Mouse (Mus musculus): ENCODE results near the gene Adgrf3. TPM values are rescaled to one million over a fixed set of nuclear protein-coding genes. Genes with fewer than 3 reads are reported as not detected.

Gene Adgrf3
- polyA plus RNA-seq, 1 experiment from 2014 or later, result 0.11 TPM

DNA sequence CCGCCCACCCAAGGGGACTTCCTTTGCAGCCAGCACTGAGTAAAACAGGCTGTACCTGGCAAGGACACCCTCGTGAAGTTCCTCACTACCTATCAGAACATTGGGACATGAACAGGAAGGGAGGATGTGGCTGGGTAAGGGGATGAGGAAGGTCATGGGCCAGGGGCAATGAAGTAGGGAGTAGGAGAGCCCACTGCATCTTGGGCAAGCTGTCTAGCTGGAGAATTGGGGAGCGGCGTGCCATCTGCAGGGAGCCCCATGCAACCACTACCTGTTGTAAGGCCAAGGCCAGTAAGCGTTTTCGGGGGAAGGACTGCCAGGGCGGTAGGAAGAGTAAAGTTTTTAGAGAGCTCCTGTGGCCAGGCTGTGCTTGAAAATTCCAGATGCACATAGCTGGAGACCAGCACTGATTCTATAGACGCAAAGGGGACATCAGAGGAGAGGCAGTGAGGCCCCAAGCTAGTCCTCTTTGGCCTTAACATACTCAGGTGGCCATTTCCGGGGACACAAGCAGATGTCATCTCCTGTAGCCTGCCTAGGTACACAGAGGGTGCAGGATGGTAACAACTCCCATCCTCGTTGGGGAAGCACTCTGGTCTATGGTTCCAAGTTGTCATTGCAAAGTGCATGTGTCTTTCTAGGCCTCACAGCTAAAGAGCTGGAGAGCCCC lies 2.2 kb downstream of the Adgrf3 start:
- Histone ChIP-seq H3K4me1 (ENCODE audit: insufficient read depth) (no peaks in the 10 kb centered on the region), H3K4me2 (no peak overlapping the region), H3K4me3 (ENCODE audit: low read depth, low read length) (no peak overlapping the region), H3K27ac (ENCODE audit: low read depth) (no peak overlapping the region), H3K27me3 (ENCODE audit: insufficient read depth, low read length) (no peaks in the 10 kb centered on the region), H3K36me3 (ENCODE audit: insufficient read depth) (no peaks in the 10 kb centered on the region), H3K9ac (no peak overlapping the region), H3K9me3 (ENCODE audit: low read depth, low read length) (no peaks in the 10 kb centered on the region)
- ATAC-seq (ENCODE audit: insufficient read depth) (no peak), DNase-seq (no peak)
- no peak for TF ChIP-seq CTCF (IDR thresholded peaks at IDR 0.05; ENCODE audit: low read depth)
- WGBS, result 78% methylated on average over 10 of the region's 10 CpGs

GRCm38 (mm10) chr5:30202221-30202620 lies 3.3 kb downstream of the Adgrf3 start:
- no peak overlapping the region for H3K4me2 ChIP-seq
- H3K9ac ChIP-seq, result no peak overlapping the region
- 82% methylated on average over 7 of the region's 7 CpGs for WGBS
- TF ChIP-seq CTCF (IDR thresholded peaks at IDR 0.05; ENCODE audit: low read depth), result no peak
- H3K27ac ChIP-seq (ENCODE audit: low read depth), result no peak overlapping the region
- ATAC-seq (ENCODE audit: insufficient read depth) (no peak), DNase-seq (no peak)
- no peaks in the 10 kb centered on the region for H3K27me3 ChIP-seq (ENCODE audit: insufficient read depth, low read length)
- no peaks in the 10 kb centered on the region for H3K9me3 ChIP-seq (ENCODE audit: low read depth, low read length)
- H3K4me1 ChIP-seq (ENCODE audit: insufficient read depth), result no peaks in the 10 kb centered on the region
- H3K4me3 ChIP-seq (ENCODE audit: low read depth, low read length), result no peak overlapping the region
- no peaks in the 10 kb centered on the region for H3K36me3 ChIP-seq (ENCODE audit: insufficient read depth)

GRCm38 (mm10) chr5:30201521-30201920 lies 4.0 kb downstream of the Adgrf3 start:
- TF ChIP-seq CTCF (IDR thresholded peaks at IDR 0.05; ENCODE audit: low read depth), result peak; percentile 83
- no peaks in the 10 kb centered on the region for H3K27me3 ChIP-seq (ENCODE audit: insufficient read depth, low read length)
- no peak overlapping the region for H3K27ac ChIP-seq (ENCODE audit: low read depth)
- H3K9ac ChIP-seq, result no peak overlapping the region
- H3K4me2 ChIP-seq, result no peak overlapping the region
- H3K9me3 ChIP-seq (ENCODE audit: low read depth, low read length), result no peaks in the 10 kb centered on the region
- peak; percentile 73 for DNase-seq
- ATAC-seq (ENCODE audit: insufficient read depth), result peak; percentile 65; the same call in 1 of the 2 replicates
- no peak overlapping the region for H3K4me3 ChIP-seq (ENCODE audit: low read depth, low read length)
- H3K4me1 ChIP-seq (ENCODE audit: insufficient read depth), result no peaks in the 10 kb centered on the region
- 36% methylated on average over 5 of the region's 5 CpGs for WGBS
- H3K36me3 ChIP-seq (ENCODE audit: insufficient read depth), result no peaks in the 10 kb centered on the region

DNA sequence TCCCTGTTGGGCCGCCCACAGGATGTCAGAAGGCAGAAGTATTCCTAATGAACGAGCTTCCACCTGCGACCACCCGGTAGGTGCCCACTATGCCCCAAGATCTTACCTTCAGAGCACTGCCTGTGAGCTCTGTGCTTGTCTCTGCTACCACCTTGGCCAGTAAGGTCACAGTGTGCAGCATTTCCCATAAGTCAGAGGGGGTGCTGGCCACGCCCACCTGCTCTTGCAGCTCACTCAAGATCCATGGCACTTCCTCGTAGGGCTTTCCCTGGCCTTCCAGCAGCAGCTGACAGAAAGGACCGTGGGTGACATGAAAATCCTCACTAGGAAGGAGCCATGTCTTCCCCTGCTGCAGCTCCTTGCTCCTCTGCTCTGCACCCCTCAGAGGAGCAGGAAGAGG lies 7.3 kb downstream of the Adgrf3 start:
- no peaks in the 10 kb centered on the region for H3K27me3 ChIP-seq (ENCODE audit: insufficient read depth, low read length)
- no peak for DNase-seq
- no peaks in the 10 kb centered on the region for H3K4me1 ChIP-seq (ENCODE audit: insufficient read depth)
- H3K36me3 ChIP-seq (ENCODE audit: insufficient read depth), result no peaks in the 10 kb centered on the region
- no peak overlapping the region for H3K27ac ChIP-seq (ENCODE audit: low read depth)
- H3K9ac ChIP-seq, result no peak overlapping the region
- WGBS, result 51% methylated on average over 7 of the region's 7 CpGs
- no peaks in the 10 kb centered on the region for H3K9me3 ChIP-seq (ENCODE audit: low read depth, low read length)
- no peak overlapping the region for H3K4me3 ChIP-seq (ENCODE audit: low read depth, low read length)
- H3K4me2 ChIP-seq, result no peak overlapping the region
- TF ChIP-seq CTCF (IDR thresholded peaks at IDR 0.05; ENCODE audit: low read depth), result no peak
- ATAC-seq (ENCODE audit: insufficient read depth), result no peak

DNA sequence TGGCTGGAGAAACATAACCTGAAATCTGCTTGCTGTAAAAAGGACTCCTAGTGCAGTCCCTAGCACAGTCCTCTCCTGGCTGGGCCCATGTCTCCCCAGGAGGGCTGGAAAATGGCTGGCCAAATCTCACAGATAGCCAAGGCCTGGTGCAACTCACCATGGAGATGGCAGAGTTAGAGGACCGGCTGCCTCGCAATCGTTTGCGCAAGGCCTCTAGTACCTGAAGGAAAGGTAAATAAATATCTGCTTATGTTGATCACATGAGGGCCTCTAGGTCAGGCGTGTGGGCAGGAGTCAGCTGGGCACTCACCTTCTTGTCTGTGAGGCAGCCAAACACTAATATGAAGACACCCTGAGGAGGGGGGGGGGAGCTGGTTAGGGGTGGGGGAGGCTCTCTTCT lies 10.2 kb downstream of the Adgrf3 start:
- TF ChIP-seq CTCF (IDR thresholded peaks at IDR 0.05; ENCODE audit: low read depth), result no peak
- WGBS, result 72% methylated on average over 5 of the region's 5 CpGs
- no peak for DNase-seq

GRCm38 (mm10) chr5:30192452-30192851 lies 13.1 kb downstream of the Adgrf3 start:
- no peak for DNase-seq
- 53% methylated on average over 1 of the region's 1 CpGs for WGBS
- H3K36me3 ChIP-seq (ENCODE audit: insufficient read depth), result peaks cover 7% of the 10 kb centered on the region; the same call in 1 of the 2 replicates
- no peak overlapping the region for H3K27ac ChIP-seq (ENCODE audit: low read depth)
- H3K9ac ChIP-seq, result no peak overlapping the region
- no peak overlapping the region for H3K4me3 ChIP-seq (ENCODE audit: low read depth, low read length)
- no peaks in the 10 kb centered on the region for H3K4me1 ChIP-seq (ENCODE audit: insufficient read depth)
- peak; percentile 33; the same call in 1 of the 2 replicates for TF ChIP-seq CTCF (IDR thresholded peaks at IDR 0.05; ENCODE audit: low read depth)
- no peaks in the 10 kb centered on the region for H3K9me3 ChIP-seq (ENCODE audit: low read depth, low read length)
- H3K27me3 ChIP-seq (ENCODE audit: insufficient read depth, low read length), result no peaks in the 10 kb centered on the region
- H3K4me2 ChIP-seq, result no peak overlapping the region
- no peak for ATAC-seq (ENCODE audit: insufficient read depth)

More for the DNA sequence above, 10.2 kb downstream of the Adgrf3 start:
- no peak overlapping the region for H3K9ac ChIP-seq
- no peak overlapping the region for H3K4me2 ChIP-seq
- no peaks in the 10 kb centered on the region for H3K4me1 ChIP-seq (ENCODE audit: insufficient read depth)
- no peak for ATAC-seq (ENCODE audit: insufficient read depth)
- H3K4me3 ChIP-seq (ENCODE audit: low read depth, low read length), result no peak overlapping the region
- H3K9me3 ChIP-seq (ENCODE audit: low read depth, low read length), result no peaks in the 10 kb centered on the region
- H3K27me3 ChIP-seq (ENCODE audit: insufficient read depth, low read length), result no peaks in the 10 kb centered on the region
- H3K36me3 ChIP-seq (ENCODE audit: insufficient read depth), result no peaks in the 10 kb centered on the region
- H3K27ac ChIP-seq (ENCODE audit: low read depth), result no peak overlapping the region

GRCm38 (mm10) chr5:30187687-30188485 lies 17.6 kb downstream of the Adgrf3 start:
- Histone ChIP-seq H3K27ac (ENCODE audit: low read depth) (no peak overlapping the region), H3K4me3 (ENCODE audit: low read depth, low read length) (no peak overlapping the region), H3K9me3 (ENCODE audit: low read depth, low read length) (no peaks in the 10 kb centered on the region), H3K4me2 (no peak overlapping the region), H3K27me3 (ENCODE audit: insufficient read depth, low read length) (no peaks in the 10 kb centered on the region), H3K36me3 (ENCODE audit: insufficient read depth) (peaks cover 38% of the 10 kb centered on the region), H3K9ac (no peak overlapping the region), H3K4me1 (ENCODE audit: insufficient read depth) (no peaks in the 10 kb centered on the region)
- WGBS, result 87% methylated on average over 12 of the region's 12 CpGs
- ATAC-seq (ENCODE audit: insufficient read depth), result no peak
- no peak for TF ChIP-seq CTCF (IDR thresholded peaks at IDR 0.05; ENCODE audit: low read depth)
- no peak for DNase-seq

Measured in lung, embryonic 14.5 days (tissue).